Mouse (Mus musculus): ENCODE measurements around the gene Eno2.

Gene Eno2

GRCm38 (mm10) chr6:124769101-124769765, at the start of gene Eno2:
Gene Eno2, minus strand, starts transcription at chr6:124769673.
- DNase-seq = peak; percentile 87

- no peak for DNase-seq
Observed at GRCm38 (mm10) chr6:124817971-124818370, 48.5 kb upstream of the Eno2 start.

- DNase-seq = peak; percentile 30
Observed at GRCm38 (mm10) chr6:124817563-124817962, 48.1 kb upstream of the Eno2 start.

GRCm38 (mm10) chr6:124817125-124817524, 47.7 kb upstream of the Eno2 start:
- DNase-seq = peak; percentile 18

GRCm38 (mm10) chr6:124816611-124817010, 47.1 kb upstream of the Eno2 start:
- no peak for DNase-seq

- peak; percentile 63 for DNase-seq
Observed at GRCm38 (mm10) chr6:124814858-124815774, 45.6 kb upstream of the Eno2 start.

- no peak for DNase-seq
Observed at GRCm38 (mm10) chr6:124814448-124814847, 45.0 kb upstream of the Eno2 start.

- peak; percentile 94 for DNase-seq
Observed at GRCm38 (mm10) chr6:124813933-124814332, 44.5 kb upstream of the Eno2 start, which contains the start of gene Tpi1. Gene Tpi1, minus strand, starts transcription at chr6:124814296.

GRCm38 (mm10) chr6:124813496-124813895, 44.0 kb upstream of the Eno2 start:
- peak; percentile 87 for DNase-seq

- no peak for DNase-seq
Observed at GRCm38 (mm10) chr6:124812848-124813247, 43.4 kb upstream of the Eno2 start.

- peak; percentile 60 for DNase-seq
Observed at GRCm38 (mm10) chr6:124811701-124812560, 42.5 kb upstream of the Eno2 start.

- no peak for DNase-seq
Observed at GRCm38 (mm10) chr6:124811403-124811665, 41.9 kb upstream of the Eno2 start.

GRCm38 (mm10) chr6:124810566-124811402, 41.3 kb upstream of the Eno2 start:
- peak; percentile 62 for DNase-seq

GRCm38 (mm10) chr6:124809775-124810538, 40.5 kb upstream of the Eno2 start:
- DNase-seq = peak; percentile 63

GRCm38 (mm10) chr6:124809052-124809774, 39.7 kb upstream of the Eno2 start:
- peak; percentile 89 for DNase-seq

GRCm38 (mm10) chr6:124808358-124809012, 39.0 kb upstream of the Eno2 start, which contains the start of gene Spsb2:
Gene Spsb2, plus strand, starts transcription at chr6:124808661.
- DNase-seq = peak; percentile 73

GRCm38 (mm10) chr6:124807986-124808357, 38.5 kb upstream of the Eno2 start:
- peak; percentile 37 for DNase-seq

GRCm38 (mm10) chr6:124807366-124807765, 37.9 kb upstream of the Eno2 start:
- peak; percentile 27 for DNase-seq

GRCm38 (mm10) chr6:124806446-124807140, 37.1 kb upstream of the Eno2 start:
- DNase-seq = peak; percentile 51
